In genomic region chr7:55935025-55935424, GRCm38 (mm10) we compare ENCODE assay signal across 21 mouse cellular contexts. TPM values are rescaled to one million over a fixed set of nuclear protein-coding genes. Genes with fewer than 3 reads are reported as not detected.
DNase-seq lines count a peak whose midpoint lies in the region; ATAC-seq and TF ChIP-seq lines count a peak whose summit lies in the region.
"Had no signal": no experiment of that assay in that cellular context is flagged by ENCODE, and none has a peak within 500 bp of the region (broad histone marks: within the 10 kb centered on the region; RNA-seq: fewer than 3 reads in every experiment).

No protein-coding gene starts in this region.

- no peaks in the 10 kb centered on the region for H3K4me1 ChIP-seq in liver, postnatal 0 days (ENCODE audit: insufficient read depth)
- no peaks in the 10 kb centered on the region for H3K4me1 ChIP-seq in intestine, embryonic 15.5 days (replicated peaks)
- H3K4me1 ChIP-seq in stomach, postnatal 0 days (replicated peaks; ENCODE audit: control insufficient read depth, insufficient read depth) = no peaks in the 10 kb centered on the region
- H3K4me1 ChIP-seq: embryonic facial prominence, embryonic 15.5 days; forebrain, embryonic 10.5 days; forebrain, embryonic 15.5 days; heart, embryonic 12.5 days; hindbrain, embryonic 10.5 days; hindbrain, embryonic 15.5 days had no signal

- H3K27ac ChIP-seq in liver, postnatal 0 days (ENCODE audit: low read depth) = no peak overlapping the region
- no peak overlapping the region for H3K27ac ChIP-seq in intestine, embryonic 15.5 days
- no peak overlapping the region for H3K27ac ChIP-seq in stomach, postnatal 0 days (replicated peaks)
- H3K27ac ChIP-seq: embryonic facial prominence, embryonic 15.5 days; forebrain, embryonic 10.5 days; forebrain, embryonic 15.5 days; hindbrain, embryonic 10.5 days; hindbrain, embryonic 15.5 days had no signal

- peak; percentile 10; the same call in 1 of the 2 replicates for TF ChIP-seq EP300 in liver, postnatal 0 days (IDR thresholded peaks at IDR 0.05; ENCODE audit: low read depth)
- no peak for TF ChIP-seq EP300 in stomach, postnatal 0 days (optimal IDR thresholded peaks at IDR 0.05)

- WGBS in liver, postnatal 0 days (ENCODE audit: insufficient replicate concordance) = 77% methylated on average over 2 of the region's 2 CpGs
- WGBS in intestine, embryonic 15.5 days = 89% methylated on average over 2 of the region's 2 CpGs
- WGBS in stomach, postnatal 0 days = 86% methylated on average over 2 of the region's 2 CpGs

- no peak overlapping the region for H3K9ac ChIP-seq in liver, postnatal 0 days (replicated peaks)
- no peak overlapping the region for H3K9ac ChIP-seq in intestine, embryonic 15.5 days
- H3K9ac ChIP-seq in stomach, postnatal 0 days (ENCODE audit: low read length) = no peak overlapping the region
- H3K9ac ChIP-seq: embryonic facial prominence, embryonic 15.5 days; forebrain, embryonic 15.5 days; heart, embryonic 12.5 days; hindbrain, embryonic 15.5 days had no signal

- no peaks in the 10 kb centered on the region for H3K9me3 ChIP-seq in liver, postnatal 0 days (ENCODE audit: low read length)
- no peaks in the 10 kb centered on the region for H3K9me3 ChIP-seq in intestine, embryonic 15.5 days
- H3K9me3 ChIP-seq in stomach, postnatal 0 days (ENCODE audit: control insufficient read depth, low read length) = no peaks in the 10 kb centered on the region
- H3K9me3 ChIP-seq: embryonic facial prominence, embryonic 15.5 days; forebrain, embryonic 10.5 days; forebrain, embryonic 15.5 days; heart, embryonic 12.5 days; hindbrain, embryonic 10.5 days; hindbrain, embryonic 15.5 days had no signal

- peak; percentile 89 for ATAC-seq in liver, postnatal 0 days
- peak; percentile 90 for ATAC-seq in intestine, embryonic 15.5 days
- peak; percentile 95 for ATAC-seq in stomach, postnatal 0 days (ENCODE audit: low FRiP score, low TSS enrichment)
- ATAC-seq in activated CD4-positive, CD25-positive, alpha-beta regulatory T cell, adult 4 months = no peak
- ATAC-seq: CD4-positive, CD25-positive, alpha-beta regulatory T cell, adult 4 months; forebrain, embryonic 15.5 days; Patski had no signal

- no peak overlapping the region for H3K4me2 ChIP-seq in liver, postnatal 0 days (ENCODE audit: low read depth, low read length)
- no peak overlapping the region for H3K4me2 ChIP-seq in intestine, embryonic 15.5 days (replicated peaks)
- H3K4me2 ChIP-seq in stomach, postnatal 0 days (replicated peaks; ENCODE audit: low read depth) = no peak overlapping the region
- H3K4me2 ChIP-seq: embryonic facial prominence, embryonic 15.5 days; forebrain, embryonic 15.5 days; heart, embryonic 12.5 days; hindbrain, embryonic 15.5 days had no signal

- DNase-seq in liver, postnatal 0 days = no peak
- DNase-seq in liver = no peak
- DNase-seq in stomach, postnatal 0 days (ENCODE audit: low spot score) = peak; percentile 38
- no peak for DNase-seq in embryo, embryonic 11 days
- DNase-seq: adrenal gland, adult 2 months; adrenal gland, postnatal 25 days; B cell, adult 2 months; cerebellum, adult 18-20 months; cerebellum, adult 9-11 months; gastrocnemius, postnatal 10 days had no signal

- H3K4me3 ChIP-seq in liver, postnatal 0 days (ENCODE audit: low read depth, low read length) = no peak overlapping the region
- no peak overlapping the region for H3K4me3 ChIP-seq in intestine, embryonic 15.5 days (replicated peaks)
- no peak overlapping the region for H3K4me3 ChIP-seq in stomach, postnatal 0 days (ENCODE audit: low read depth, low read length)
- H3K4me3 ChIP-seq: embryonic facial prominence, embryonic 15.5 days; erythroblast, embryonic 14.5 days; forebrain, embryonic 10.5 days; forebrain, embryonic 15.5 days; heart, embryonic 12.5 days; hindbrain, embryonic 10.5 days; hindbrain, embryonic 15.5 days had no signal

- TF ChIP-seq CTCF in liver, postnatal 0 days (IDR thresholded peaks at IDR 0.05; ENCODE audit: low read depth) = no peak
- TF ChIP-seq CTCF in stomach, postnatal 0 days (IDR thresholded peaks at IDR 0.05; ENCODE audit: low read depth) = no peak

- no peaks in the 10 kb centered on the region for H3K27me3 ChIP-seq in liver, postnatal 0 days (ENCODE audit: insufficient read depth, low read length)
- H3K27me3 ChIP-seq in intestine, embryonic 15.5 days (replicated peaks) = no peaks in the 10 kb centered on the region
- no peaks in the 10 kb centered on the region for H3K27me3 ChIP-seq in stomach, postnatal 0 days (ENCODE audit: control insufficient read depth, insufficient read depth, low read length)
- H3K27me3 ChIP-seq: embryonic facial prominence, embryonic 15.5 days; forebrain, embryonic 15.5 days; heart, embryonic 12.5 days; hindbrain, embryonic 15.5 days; Patski had no signal

- peaks cover 32% of the 10 kb centered on the region for H3K36me3 ChIP-seq in liver, postnatal 0 days (replicated peaks; ENCODE audit: insufficient read depth, low read length)
- peaks cover 5% of the 10 kb centered on the region; the same call in 1 of the 2 replicates for H3K36me3 ChIP-seq in intestine, embryonic 15.5 days
- peaks cover 6% of the 10 kb centered on the region; the same call in 1 of the 2 replicates for H3K36me3 ChIP-seq in stomach, postnatal 0 days (ENCODE audit: control insufficient read depth, insufficient read depth, low read length)

RNA-seq across cellular contexts. Expression of gene Nipa2, which starts 27.3 kb away (rescaled TPM):
- 22.7 and 23.9 TPM in 2 replicates for polyA plus RNA-seq in liver, postnatal 0 days (2015; fragmentation: Nextera tagmentation; extraction: Ambion mirVana)
- polyA plus RNA-seq in intestine, embryonic 15.5 days (2015; fragmentation: Nextera tagmentation; extraction: Ambion mirVana) = 56.6 and 63.9 TPM in 2 replicates
- 38.0 and 39.2 TPM in 2 replicates for polyA plus RNA-seq in stomach, postnatal 0 days (2015; fragmentation: Nextera tagmentation; extraction: Ambion mirVana)
- 10 to 100 TPM; 21.6 to 21.8 TPM for polyA plus RNA-seq in activated CD4-positive, CD25-positive, alpha-beta regulatory T cell, adult 4 months (2017; shearing (Covaris generic))
